Mouse (Mus musculus) mouse trophoblast stem cell (cell line): Measurements from ENCODE around the gene Ikzf1.

Source experiments
- in situ Hi-C, 2 experiments: fragments of 300-500 bp; cut with MseI, MboI; formaldehyde crosslinking; loops; 2 replicates in 1 of 2; 3 replicates in 1 of 2; pipeline ENCODE4 v1.15.1; 2025

The Ikzf1 gene

GRCm38 (mm10) chr11:11765414-11765813, 80.6 kb downstream of the Ikzf1 start:
- in situ Hi-C loops = no loop called here

- in situ Hi-C loops = no loop called here
These were observed 81.3 kb downstream of the Ikzf1 start for GRCm38 (mm10) chr11:11766105-11766504.

GRCm38 (mm10) chr11:11766736-11767135, 81.9 kb downstream of the Ikzf1 start:
- in situ Hi-C loops = no loop called here

- in situ Hi-C loops = no loop called here
These were observed 83.3 kb downstream of the Ikzf1 start for GRCm38 (mm10) chr11:11768057-11768456.

GRCm38 (mm10) chr11:11769281-11769680, 84.5 kb downstream of the Ikzf1 start:
- in situ Hi-C loops = no loop called here

- in situ Hi-C loops = no loop called here
These were observed 85.9 kb downstream of the Ikzf1 start for GRCm38 (mm10) chr11:11770691-11771090.

GRCm38 (mm10) chr11:11772196-11772595, 87.4 kb downstream of the Ikzf1 start:
- in situ Hi-C loops = no loop called here

GRCm38 (mm10) chr11:11774384-11774783, 89.6 kb downstream of the Ikzf1 start:
- in situ Hi-C loops = no loop called here

GRCm38 (mm10) chr11:11774893-11775292, 90.1 kb downstream of the Ikzf1 start:
- in situ Hi-C loops = no loop called here

GRCm38 (mm10) chr11:11776071-11776821, 91.4 kb downstream of the Ikzf1 start:
- in situ Hi-C loops = no loop called here

GRCm38 (mm10) chr11:11776822-11777174, 92.0 kb downstream of the Ikzf1 start:
- in situ Hi-C loops = no loop called here

- in situ Hi-C loops = no loop called here
These were observed 92.4 kb downstream of the Ikzf1 start for GRCm38 (mm10) chr11:11777246-11777645.

GRCm38 (mm10) chr11:11777796-11778195, 93.0 kb downstream of the Ikzf1 start:
- in situ Hi-C loops = no loop called here

GRCm38 (mm10) chr11:11778345-11778744, 93.5 kb downstream of the Ikzf1 start:
- in situ Hi-C loops = no loop called here

GRCm38 (mm10) chr11:11781728-11782127, 96.9 kb downstream of the Ikzf1 start:
- in situ Hi-C loops = no loop called here

- in situ Hi-C loops = no loop called here
These were observed 100.7 kb downstream of the Ikzf1 start for GRCm38 (mm10) chr11:11785457-11785856.

GRCm38 (mm10) chr11:11788521-11788974, 103.7 kb downstream of the Ikzf1 start:
- in situ Hi-C loops = no loop called here

- in situ Hi-C loops = no loop called here
These were observed 109.8 kb downstream of the Ikzf1 start for GRCm38 (mm10) chr11:11794626-11795025.

GRCm38 (mm10) chr11:11798690-11799089, 113.9 kb downstream of the Ikzf1 start:
- in situ Hi-C loops = no loop called here

- in situ Hi-C loops = loop anchor here in 1 of 2 experiments (25.0 kb wide), 1 partner anchor 737 kb away; no protein-coding TSS in a partner anchor
These were observed 115.5 kb downstream of the Ikzf1 start for GRCm38 (mm10) chr11:11800304-11800703.

GRCm38 (mm10) chr11:11801067-11801466, 116.3 kb downstream of the Ikzf1 start:
- in situ Hi-C loops = loop anchor here in 1 of 2 experiments (25.0 kb wide), 1 partner anchor 736 kb away; no protein-coding TSS in a partner anchor

- in situ Hi-C loops = loop anchor here in 1 of 2 experiments (25.0 kb wide), 1 partner anchor 733 kb away; no protein-coding TSS in a partner anchor
These were observed 119.6 kb downstream of the Ikzf1 start for GRCm38 (mm10) chr11:11804421-11804820.

GRCm38 (mm10) chr11:11805951-11806350, 121.1 kb downstream of the Ikzf1 start:
- in situ Hi-C loops = loop anchor here in 1 of 2 experiments (25.0 kb wide), 1 partner anchor 731 kb away; no protein-coding TSS in a partner anchor
